Mouse (Mus musculus) bone marrow, adult 2 months (tissue): Measurements from ENCODE around the gene Snx1.

Source experiments
- CTCF ChIP-seq: fragments of 200-500 bp; IDR thresholded peaks from 2 replicates; pipeline ENCODE4 v1.5.1; 2011; ENCODE audit warnings: low read length, control low read depth; ENCODE audit not compliant: control insufficient read depth, insufficient read depth
- POLR2A ChIP-seq: fragments of 200-500 bp; IDR thresholded peaks from 2 replicates; pipeline ENCODE4 v1.6.1; 2011; ENCODE audit warnings: low read depth, mild to moderate bottlenecking, control low read depth, low read length, borderline replicate concordance; ENCODE audit not compliant: control insufficient read depth

DNA sequence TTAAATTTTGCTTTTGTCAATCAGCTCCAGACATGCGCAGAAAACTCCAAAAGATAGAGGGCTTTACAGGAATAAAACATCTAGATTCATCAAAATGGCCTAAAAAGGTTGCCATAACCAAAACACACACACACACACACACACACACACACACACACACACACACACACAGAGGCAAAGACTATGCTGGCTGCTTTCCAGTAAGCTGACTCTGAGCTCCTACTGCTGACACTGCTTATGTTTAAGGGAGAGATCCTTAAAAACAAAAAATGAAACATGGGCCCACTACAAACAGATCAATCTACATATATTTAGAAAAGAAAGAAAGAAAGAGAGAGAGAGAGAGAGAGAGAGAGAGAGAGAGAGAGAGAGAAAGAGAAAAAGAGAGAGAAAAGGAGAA lies 73.7 kb downstream of the Snx1 start:
- TF ChIP-seq CTCF (no peak), POLR2A (no peak)
